Mouse (Mus musculus) E14TG2a.4 (cell line): Measurements from ENCODE around the gene Ldhal6b.
A peak's percentile ranks its signal among the peaks of the same experiment; 100 is the strongest.

Experiments used
- CTCF ChIP-seq: conservative IDR thresholded peaks from 2 replicates; pipeline ENCODE4 v1.5.1; 2014; ENCODE audit warnings: low read length
- NANOG ChIP-seq: IDR thresholded peaks from 2 replicates; pipeline ENCODE4 v1.6.1; 2014; ENCODE audit warnings: borderline replicate concordance, low read length, mixed read lengths

GRCm38 (mm10) chr17:5402069-5402468 is 16.5 kb downstream of the Ldhal6b start:
- peak; percentile 95 for TF ChIP-seq CTCF
- TF ChIP-seq NANOG: no peak
